Mouse (Mus musculus) megakaryocyte, adult 5-6 weeks (primary cell): ENCODE measurements around the gene Taf1. TPM values are rescaled to one million over a fixed set of nuclear protein-coding genes. Genes with fewer than 3 reads are reported as not detected.

Experiments used
- ATAC-seq: 2 replicates; pipeline ENCODE4 v1.8.0; 2016; ENCODE audit warnings: mild to moderate bottlenecking, inconsistent platforms; ENCODE audit not compliant: poor library complexity, severe bottlenecking
- total RNA-seq, 2 experiments: library from RNA; stranded (forward) in 1 of 2; stranded (reverse) in 1 of 2; fragments of 153-499, 151-499 nt in 1 of 2; fragments of 221-1000, 200-1000 nt in 1 of 2; gene quantifications; 2 replicates each; pipeline versions ENCODE4 v1.2.3 to v1.2.4; 2015 to 2017

Taf1 gene
- total RNA-seq (2015) (36.5 and 37.6 TPM in 2 replicates), total RNA-seq (2017) (46.7 and 56.9 TPM in 2 replicates)

GRCm38 (mm10) chrX:101532347-101533221 is at the start of gene Taf1:
Taf1 (plus strand) TSS chrX:101532734.
- ATAC-seq, result peak; percentile 97

- peak; percentile 72 for ATAC-seq
These were observed 45.9 kb upstream of the Taf1 start for GRCm38 (mm10) chrX:101486487-101487152.

GRCm38 (mm10) chrX:101504636-101505035 is 27.9 kb upstream of the Taf1 start:
- no peak for ATAC-seq

- ATAC-seq, result no peak
These were observed 16.8 kb upstream of the Taf1 start for GRCm38 (mm10) chrX:101515710-101516109.

GRCm38 (mm10) chrX:101518006-101518405 is 14.5 kb upstream of the Taf1 start:
- no peak for ATAC-seq

- no peak for ATAC-seq
These were observed 10.5 kb upstream of the Taf1 start for GRCm38 (mm10) chrX:101522027-101522426.

GRCm38 (mm10) chrX:101527356-101527755 is 5.2 kb upstream of the Taf1 start:
- peak; percentile 74 for ATAC-seq

- no peak for ATAC-seq
These were observed 52.9 kb downstream of the Taf1 start for GRCm38 (mm10) chrX:101585455-101585854.

GRCm38 (mm10) chrX:101616183-101616582 is 83.6 kb downstream of the Taf1 start:
- ATAC-seq, result peak; percentile 70

GRCm38 (mm10) chrX:101617889-101618288 is 85.4 kb downstream of the Taf1 start:
- no peak for ATAC-seq

- ATAC-seq, result no peak
These were observed 87.8 kb downstream of the Taf1 start for GRCm38 (mm10) chrX:101620317-101620716.

GRCm38 (mm10) chrX:101622539-101622938 is 90.0 kb downstream of the Taf1 start:
- ATAC-seq, result no peak

GRCm38 (mm10) chrX:101636821-101637525 is 104.4 kb downstream of the Taf1 start:
- ATAC-seq, result no peak

- ATAC-seq, result no peak
These were observed 106.3 kb downstream of the Taf1 start for GRCm38 (mm10) chrX:101638856-101639255.

GRCm38 (mm10) chrX:101639306-101639705 is 106.8 kb downstream of the Taf1 start:
- ATAC-seq, result no peak

- ATAC-seq, result peak; percentile 98
These were observed 107.2 kb downstream of the Taf1 start, which contains the start of gene Ogt for GRCm38 (mm10) chrX:101639741-101640166. Ogt (plus strand) TSS chrX:101640060.

- peak; percentile 36 for ATAC-seq
These were observed 107.9 kb downstream of the Taf1 start for GRCm38 (mm10) chrX:101640194-101641160.

GRCm38 (mm10) chrX:101641161-101641530 is 108.6 kb downstream of the Taf1 start:
- ATAC-seq, result no peak

- ATAC-seq, result peak; percentile 10; the same call in 1 of the 2 replicates
These were observed 109.6 kb downstream of the Taf1 start for GRCm38 (mm10) chrX:101642091-101642490.

- ATAC-seq, result no peak
These were observed 112.8 kb downstream of the Taf1 start for GRCm38 (mm10) chrX:101645286-101645685.
